Mouse (Mus musculus) ES-E14 (cell line): ENCODE measurements around the gene Prr5.

Source experiments
- HCFC1 ChIP-seq: IDR thresholded peaks from 2 replicates; pipeline ENCODE4 v1.6.1; 2012; ENCODE audit warnings: low read length, inconsistent platforms, borderline replicate concordance; ENCODE audit not compliant: insufficient read depth
- MAFK ChIP-seq: IDR thresholded peaks from 2 replicates; pipeline ENCODE4 v1.6.1; 2014; ENCODE audit warnings: mild to moderate bottlenecking, low read depth, low read length, inconsistent platforms; ENCODE audit not compliant: insufficient read depth
- ZC3H11A ChIP-seq: IDR thresholded peaks from 2 replicates; pipeline ENCODE4 v1.6.1; 2012; ENCODE audit warnings: low read depth, mild to moderate bottlenecking, inconsistent platforms, low read length, borderline replicate concordance
- ZNF384 ChIP-seq: IDR thresholded peaks from 2 replicates; pipeline ENCODE4 v1.6.1; 2012; ENCODE audit warnings: low read depth, low read length, inconsistent platforms

DNA sequence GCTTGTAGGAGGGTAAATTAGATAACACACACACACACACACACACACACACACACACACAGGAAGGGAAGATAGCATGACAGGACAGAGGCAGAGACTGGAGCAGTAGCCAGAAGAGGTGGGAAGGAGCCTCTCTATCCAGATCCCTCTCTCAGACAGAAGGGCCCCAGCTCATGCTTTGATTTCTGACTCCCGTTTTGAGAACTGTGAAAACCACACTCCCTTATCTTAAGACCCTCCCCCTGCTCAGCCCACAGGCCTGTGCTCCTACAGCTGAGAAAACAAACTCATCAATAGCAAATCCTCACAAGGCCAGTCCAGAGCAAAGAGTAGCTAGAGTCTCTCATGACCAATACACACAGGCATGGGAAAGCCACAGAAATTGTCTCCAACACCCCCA, 26.2 kb upstream of the Prr5 start:
- TF ChIP-seq HCFC1 (no peak), ZNF384 (no peak), ZC3H11A (no peak), MAFK (no peak)
